Mouse (Mus musculus) skeletal muscle tissue, adult 2 months (tissue): ENCODE results near the gene Hnrnpa2b1.
"Not testable (repeated sequence)": the region's sequence is repeated elsewhere in the genome, so short reads cannot be mapped to it uniquely, and the experiment has no call there.

Experiments
- DNase-seq: peaks from one replicate; pipeline ENCODE4 v3.0.0-alpha.2; 2012; ENCODE audit warnings: low read depth, low spot score

The Hnrnpa2b1 gene

GRCm38 (mm10) chr6:51469715-51470310 is at the start of gene Hnrnpa2b1:
Gene Hnrnpa2b1, minus strand, starts transcription at chr6:51469894.
- peak; percentile 100 for DNase-seq

DNA sequence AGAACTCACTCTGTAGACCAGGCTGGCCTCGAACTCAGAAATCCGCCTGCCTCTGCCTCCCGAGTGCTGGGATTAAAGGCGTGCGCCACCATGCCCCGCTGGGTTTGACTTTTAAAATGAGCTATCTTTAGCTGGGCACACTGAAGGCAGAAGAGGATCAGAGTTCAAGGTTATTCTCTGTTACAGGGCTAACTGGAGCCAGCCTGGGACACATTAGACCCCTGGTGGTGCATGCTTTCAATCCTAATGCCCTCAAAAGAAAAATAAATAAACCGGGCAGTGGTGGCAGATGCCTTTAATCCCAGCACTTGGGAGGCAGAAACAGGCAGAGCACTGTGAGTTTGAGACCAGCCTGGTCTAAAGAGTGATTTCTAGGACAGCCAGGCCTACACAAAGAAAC is 45.2 kb upstream of the Hnrnpa2b1 start:
- DNase-seq: no peak

- no peak for DNase-seq
Observed at GRCm38 (mm10) chr6:51513745-51514144, 44.1 kb upstream of the Hnrnpa2b1 start.

DNA sequence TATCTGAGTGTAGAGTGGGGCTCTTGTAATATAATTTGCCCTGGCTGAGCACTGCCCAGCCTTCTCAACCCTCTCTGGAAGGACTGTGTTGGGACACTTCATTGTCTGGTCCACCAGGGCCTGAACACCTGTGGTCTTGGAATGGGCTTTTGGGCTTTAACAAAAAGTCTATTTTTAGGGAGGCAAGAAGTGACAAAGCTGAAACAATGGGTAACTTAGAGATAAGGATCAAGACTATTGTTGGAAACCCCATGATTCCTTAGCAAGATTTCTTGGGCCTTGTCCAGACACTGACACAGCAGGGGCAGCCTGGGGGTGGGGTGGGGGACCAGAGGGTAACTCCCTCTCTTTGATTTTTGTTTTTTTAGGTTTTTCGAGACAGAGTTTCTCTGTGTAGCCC is 41.3 kb upstream of the Hnrnpa2b1 start:
- DNase-seq: no peak

DNA sequence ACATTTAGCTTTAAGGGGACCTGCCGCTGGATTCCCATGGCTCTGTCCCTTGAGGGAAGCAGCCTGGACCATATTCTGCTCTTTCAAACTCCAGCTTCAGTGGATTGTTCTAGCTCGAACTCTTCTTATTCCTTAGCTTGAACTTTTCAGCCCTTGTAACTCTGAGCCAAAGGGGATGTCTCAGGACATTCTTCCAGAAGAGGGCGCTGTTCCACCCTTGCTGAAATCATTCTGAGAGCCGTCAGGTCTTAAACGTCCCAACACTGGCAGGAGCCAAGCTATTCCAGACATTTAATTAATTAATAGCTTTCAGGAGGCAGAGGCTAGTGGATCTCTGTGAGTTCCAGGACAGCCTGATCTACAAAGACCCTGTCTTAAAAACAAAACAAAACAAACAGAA is 40.4 kb upstream of the Hnrnpa2b1 start:
- peak; percentile 42 for DNase-seq

DNA sequence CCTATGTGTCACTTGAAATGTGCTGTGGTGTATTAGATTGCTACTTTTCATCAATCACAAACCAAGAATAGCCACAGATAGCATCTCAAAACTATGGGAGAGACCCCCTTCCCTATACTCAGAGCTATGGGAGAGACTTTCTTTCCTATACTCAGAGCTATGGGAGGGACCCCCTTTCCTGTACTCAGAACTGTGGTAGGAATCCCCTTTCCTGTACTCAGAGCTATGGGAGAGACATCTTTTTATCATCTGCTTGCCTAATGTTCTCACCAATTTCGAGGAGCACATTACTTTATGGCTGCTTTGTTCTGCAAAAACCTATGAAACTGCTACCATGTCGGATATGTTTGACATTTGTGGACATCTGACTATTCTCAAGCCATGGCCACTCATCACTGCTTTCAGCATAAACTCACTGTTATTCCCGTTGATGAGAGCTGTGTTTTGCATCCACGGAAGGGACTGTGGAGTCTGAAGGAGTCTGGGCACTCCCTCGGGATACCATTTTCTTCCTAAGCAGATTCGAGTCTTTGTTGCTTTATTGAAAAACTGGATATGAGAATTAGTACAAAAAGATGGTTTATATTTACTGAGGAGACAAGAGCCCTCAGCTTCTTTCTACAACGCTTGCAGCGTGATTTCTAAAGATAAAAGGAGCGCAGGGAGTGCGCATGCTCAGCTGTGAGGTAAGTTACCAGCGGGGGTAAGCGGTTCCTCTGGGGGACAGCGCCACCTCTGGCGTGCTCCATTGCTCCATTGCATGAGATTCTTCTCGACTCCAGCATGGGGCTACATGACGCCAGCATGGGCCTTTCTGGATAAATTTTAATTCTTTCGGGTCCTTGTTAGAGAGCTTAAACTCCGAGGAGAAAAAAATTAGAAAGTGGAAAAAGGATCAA is 39.3 kb upstream of the Hnrnpa2b1 start:
- DNase-seq: peak; percentile 71

GRCm38 (mm10) chr6:51507556-51507955 is 37.9 kb upstream of the Hnrnpa2b1 start:
- DNase-seq: no peak

DNA sequence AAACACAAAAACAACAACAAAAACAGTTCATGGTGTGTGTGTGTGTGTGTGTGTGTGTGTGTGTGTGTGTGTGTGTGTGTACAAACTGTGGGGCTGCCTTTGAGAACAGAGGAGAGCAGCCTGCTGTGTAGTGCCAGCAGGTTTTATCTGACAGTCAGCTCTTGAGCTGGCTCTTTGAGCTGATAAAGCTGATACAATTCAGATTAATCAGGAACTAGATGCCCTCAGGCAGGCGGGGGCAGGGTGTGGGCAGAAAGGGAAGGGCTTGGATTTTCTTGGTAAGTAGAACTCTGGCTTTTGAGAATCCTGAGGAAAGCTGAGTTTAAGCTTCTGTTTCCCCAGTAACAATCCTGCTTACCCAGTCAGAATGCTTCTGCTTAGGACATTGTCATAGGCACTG is 36.0 kb upstream of the Hnrnpa2b1 start:
- DNase-seq: no peak

- no peak for DNase-seq
Observed at GRCm38 (mm10) chr6:51497321-51498111, 27.8 kb upstream of the Hnrnpa2b1 start.

GRCm38 (mm10) chr6:51489787-51490186 is 20.1 kb upstream of the Hnrnpa2b1 start:
- DNase-seq: peak; percentile 89

- no peak for DNase-seq
Observed at GRCm38 (mm10) chr6:51486731-51487130, 17.0 kb upstream of the Hnrnpa2b1 start.

GRCm38 (mm10) chr6:51486076-51486710 is 16.5 kb upstream of the Hnrnpa2b1 start:
- DNase-seq: no peak

- no peak for DNase-seq
Observed at GRCm38 (mm10) chr6:51485646-51486045, 16.0 kb upstream of the Hnrnpa2b1 start.

GRCm38 (mm10) chr6:51484556-51484955 is 14.9 kb upstream of the Hnrnpa2b1 start:
- not testable (repeated sequence) for DNase-seq

GRCm38 (mm10) chr6:51483861-51484260 is 14.2 kb upstream of the Hnrnpa2b1 start:
- no peak for DNase-seq

GRCm38 (mm10) chr6:51481548-51481947 is 11.9 kb upstream of the Hnrnpa2b1 start:
- no peak for DNase-seq

DNA sequence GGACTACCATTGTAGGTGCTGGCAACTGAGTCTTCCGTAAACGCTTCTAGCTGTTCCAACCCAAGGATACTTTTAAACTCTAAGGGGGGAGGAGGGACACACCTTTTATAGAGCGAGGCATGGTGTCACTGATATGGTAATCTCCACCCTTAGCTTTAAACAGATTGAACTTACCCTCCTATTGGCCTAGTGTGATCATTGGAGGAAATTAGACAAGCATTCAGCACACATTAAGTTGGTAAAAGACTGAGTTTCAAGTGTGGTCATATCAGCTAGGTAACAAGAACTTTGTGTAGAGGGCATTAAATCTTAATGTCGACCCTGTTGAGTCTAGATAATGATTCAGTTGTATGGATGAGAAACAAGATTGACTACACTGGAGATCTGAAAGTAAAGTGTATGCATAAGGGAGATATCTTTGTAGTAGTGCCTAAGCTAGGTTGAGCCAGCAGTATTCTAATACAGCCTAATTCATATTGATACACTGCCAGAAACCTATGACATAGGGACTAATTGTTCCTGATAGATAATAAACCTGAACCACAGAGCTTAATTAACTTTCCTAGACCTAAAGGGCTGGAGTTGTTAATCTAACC is 9.5 kb upstream of the Hnrnpa2b1 start:
- DNase-seq: no peak

- DNase-seq: no peak
Observed at GRCm38 (mm10) chr6:51472213-51472612, 2.5 kb upstream of the Hnrnpa2b1 start.

- DNase-seq: no peak
Observed at GRCm38 (mm10) chr6:51471782-51472181, 2.1 kb upstream of the Hnrnpa2b1 start.

GRCm38 (mm10) chr6:51471179-51471505 is 1.4 kb upstream of the Hnrnpa2b1 start:
- no peak for DNase-seq
